Mouse (Mus musculus): ENCODE results near the gene Son. TPM values are rescaled to one million over a fixed set of nuclear protein-coding genes. Genes with fewer than 3 reads are reported as not detected.

Son gene
- polyA plus RNA-seq, 1 experiment from 2014 or later = 151 TPM

DNA sequence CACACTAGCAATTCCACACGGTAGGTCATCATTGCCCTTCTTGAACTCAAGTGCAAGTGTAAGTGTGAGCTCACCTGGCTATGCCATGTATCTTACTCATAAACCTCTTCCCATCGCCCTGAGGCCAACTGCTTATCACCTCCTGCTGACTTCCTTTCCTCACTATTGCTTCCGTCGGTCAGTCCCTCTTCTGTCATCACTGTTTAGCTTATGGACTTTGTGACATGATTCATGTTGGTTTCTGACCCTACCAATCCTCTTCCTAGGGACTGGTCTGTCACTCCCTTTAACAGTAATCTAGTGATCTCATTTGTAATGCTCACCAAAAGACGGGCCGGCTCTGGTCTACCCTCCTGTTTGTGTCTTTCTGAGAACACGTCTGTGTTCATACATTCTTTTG is 62.9 kb downstream of the Son start:
- no peak for TF ChIP-seq CTCF (IDR thresholded peaks at IDR 0.05)
- in situ Hi-C loops (cut with MboI; ENCODE audit: low pct_unique_long_range_greater_than_20kb) = loop anchor here (10.0 kb wide), 1 partner anchor 585 kb away; the partner anchor contains the start of gene Kcne2
- H3K27me3 ChIP-seq = no peaks in the 10 kb centered on the region
- ATAC-seq (no peak), DNase-seq (ENCODE audit: low read depth, low spot score) (no peak)
- POLR2A ChIA-PET = no interaction called here
- CTCF ChIA-PET = interaction anchor here (0.8 kb wide), 1 partner anchor 208 kb away, joined by 4 read pairs; no protein-coding TSS in a partner anchor

DNA sequence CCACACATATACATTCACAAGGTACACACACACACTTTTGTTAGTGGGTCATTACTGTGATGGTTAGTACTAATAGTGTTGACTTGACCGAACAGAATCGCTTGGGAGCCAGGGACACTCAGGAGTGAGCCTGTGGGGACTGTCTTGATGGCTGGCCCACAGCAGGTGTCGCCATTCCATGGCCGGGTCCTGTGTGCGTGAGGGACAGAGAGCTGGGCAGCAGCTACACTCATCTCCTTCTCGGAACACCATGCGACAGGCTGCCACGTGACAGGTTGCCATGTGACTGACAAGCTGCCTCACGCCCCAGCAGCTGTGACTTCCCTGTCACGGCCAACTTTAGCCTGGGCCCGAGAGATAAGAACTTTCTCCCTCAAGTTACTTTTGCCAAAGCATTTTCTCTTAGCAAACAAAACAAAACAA is 69.6 kb downstream of the Son start:
- POLR2A ChIA-PET = no interaction called here
- no peak for TF ChIP-seq CTCF (IDR thresholded peaks at IDR 0.05)
- no peak for ATAC-seq
- H3K27me3 ChIP-seq = no peaks in the 10 kb centered on the region
- in situ Hi-C loops (cut with MboI; ENCODE audit: low pct_unique_long_range_greater_than_20kb) = loop anchor here (10.0 kb wide), 1 partner anchor 578 kb away; the partner anchor contains the start of gene Kcne2
- CTCF ChIA-PET = no interaction called here
- DNase-seq (ENCODE audit: low read depth, low spot score) = no peak

DNA sequence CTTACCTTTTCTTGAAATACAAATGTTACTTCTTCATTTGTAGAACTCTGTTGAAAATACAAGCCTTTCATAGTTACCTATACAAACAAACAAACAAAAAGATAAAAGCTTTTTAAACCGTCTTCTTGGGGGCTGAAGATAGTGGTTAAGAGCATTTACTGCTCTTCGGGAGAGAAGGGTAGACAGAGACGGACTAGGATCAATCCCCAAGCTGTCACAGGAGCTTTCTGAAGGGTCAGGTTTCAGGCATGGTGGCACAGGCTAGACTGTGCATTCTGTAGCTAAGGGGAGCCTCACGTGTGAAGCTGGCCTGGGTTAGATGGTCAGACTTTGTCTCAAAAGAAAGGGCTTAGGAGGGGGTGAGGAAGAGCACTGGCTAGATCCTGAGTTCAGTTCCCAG is 70.1 kb downstream of the Son start:
- no peaks in the 10 kb centered on the region for H3K27me3 ChIP-seq
- no peak for DNase-seq (ENCODE audit: low read depth, low spot score)
- ChIA-PET CTCF (no interaction called here), POLR2A (no interaction called here)
- ATAC-seq = no peak
- in situ Hi-C loops (cut with MboI; ENCODE audit: low pct_unique_long_range_greater_than_20kb) = loop anchor here (10.0 kb wide), 1 partner anchor 577 kb away; the partner anchor contains the start of gene Kcne2
- TF ChIP-seq CTCF (IDR thresholded peaks at IDR 0.05) = no peak

DNA sequence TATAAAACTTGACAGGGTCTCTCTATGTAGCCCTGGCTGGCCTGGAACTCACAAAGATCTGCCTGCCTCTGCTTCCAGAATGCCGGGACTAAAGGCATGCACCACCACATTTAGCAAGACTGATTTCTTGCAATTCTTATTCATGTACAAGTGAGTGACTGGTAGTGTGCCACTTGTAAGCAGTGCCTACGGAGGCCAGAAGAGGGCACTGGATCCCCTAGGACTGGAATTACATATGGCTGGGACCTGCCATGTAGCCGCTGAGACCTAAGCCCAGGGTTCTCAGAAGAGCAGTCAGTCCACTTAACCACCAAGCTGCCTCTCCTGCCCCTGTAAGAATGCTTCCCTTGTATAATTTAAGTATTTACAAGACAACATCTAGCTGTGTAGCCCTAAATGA is 76.9 kb downstream of the Son start:
- ChIA-PET POLR2A (no interaction called here), CTCF (no interaction called here)
- DNase-seq (ENCODE audit: low read depth, low spot score) = no peak
- H3K27me3 ChIP-seq = no peaks in the 10 kb centered on the region
- TF ChIP-seq CTCF (IDR thresholded peaks at IDR 0.05) = no peak
- in situ Hi-C loops (cut with MboI; ENCODE audit: low pct_unique_long_range_greater_than_20kb) = no loop called here
- ATAC-seq = no peak

DNA sequence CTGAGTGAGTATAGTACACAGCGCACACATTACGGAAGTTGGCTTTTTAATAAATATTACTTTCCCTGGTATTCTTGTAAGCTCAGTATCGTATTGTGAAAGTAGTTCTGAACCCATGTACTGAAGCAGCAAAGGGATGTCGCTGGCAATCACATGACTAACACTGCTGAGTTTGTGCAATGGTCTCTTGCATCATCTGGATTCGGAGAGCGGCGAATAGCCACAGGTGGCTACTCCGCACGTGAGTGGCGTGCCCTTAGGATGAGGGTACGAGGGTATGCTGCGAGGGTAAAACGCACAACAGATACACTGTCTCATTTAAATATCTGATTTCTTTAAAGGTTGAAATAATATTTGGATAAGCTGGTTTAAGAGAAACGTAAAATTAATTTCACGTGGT is 80.1 kb downstream of the Son start:
- no peak for TF ChIP-seq CTCF (IDR thresholded peaks at IDR 0.05)
- ATAC-seq (no peak), DNase-seq (ENCODE audit: low read depth, low spot score) (no peak)
- POLR2A ChIA-PET = no interaction called here
- H3K27me3 ChIP-seq = no peaks in the 10 kb centered on the region
- CTCF ChIA-PET = no interaction called here
- in situ Hi-C loops (cut with MboI; ENCODE audit: low pct_unique_long_range_greater_than_20kb) = loop anchor here (25.0 kb wide), 1 partner anchor 735 kb away; the partner anchor contains the start of gene Rcan1

DNA sequence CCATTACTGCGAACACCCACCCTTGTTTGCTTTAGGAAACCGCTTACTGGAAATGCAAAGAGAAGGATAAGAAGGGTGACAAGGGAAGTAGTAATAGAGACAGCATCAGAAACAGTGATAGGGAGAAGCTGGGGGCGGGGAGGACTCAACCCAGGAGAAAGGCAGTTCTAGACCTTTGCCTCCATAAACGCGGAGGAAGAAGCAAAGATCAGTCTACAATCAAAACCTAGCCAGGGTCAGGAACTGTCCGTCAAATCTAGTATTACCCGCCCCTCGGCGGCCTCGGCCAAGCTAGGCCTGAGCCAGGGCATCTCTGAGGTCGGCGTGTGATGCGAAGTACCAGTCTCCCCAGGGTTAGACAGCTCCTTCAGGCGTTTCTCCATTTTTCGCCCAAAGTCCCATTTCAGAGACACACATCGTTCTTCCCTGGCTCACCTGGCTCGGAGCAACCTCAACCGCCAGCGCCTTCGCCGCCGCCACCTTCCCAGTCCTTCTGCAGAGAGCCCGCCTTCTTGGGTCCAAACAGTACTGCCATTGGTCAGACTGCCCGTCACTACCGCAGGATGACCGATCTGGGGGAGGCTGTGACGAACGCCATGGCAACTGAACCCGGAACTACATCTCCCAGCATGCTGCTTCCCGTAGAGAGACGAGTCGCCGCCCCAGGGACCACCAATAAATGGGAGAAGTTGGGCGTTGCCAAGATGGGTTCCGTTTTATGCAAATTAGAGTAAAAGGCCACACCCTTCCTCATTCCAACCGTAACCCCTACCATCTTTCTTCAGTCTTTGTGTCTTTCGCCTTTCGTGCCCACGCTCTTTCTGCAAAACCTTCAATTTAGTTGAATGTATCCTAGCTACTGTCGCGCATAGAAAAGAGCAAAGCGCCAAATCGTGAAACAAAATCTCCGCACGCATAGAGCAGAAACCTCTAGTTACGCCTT is 81.1 kb downstream of the Son start, which contains the start of gene Cryzl1:
Gene Cryzl1, minus strand, starts transcription at position 853 of the 943 bp plus-strand sequence.
- no peaks in the 10 kb centered on the region for H3K27me3 ChIP-seq
- ATAC-seq (peak; percentile 85), DNase-seq (ENCODE audit: low read depth, low spot score) (peak; percentile 95)
- ChIA-PET POLR2A (no interaction called here), CTCF (no interaction called here)
- TF ChIP-seq CTCF (IDR thresholded peaks at IDR 0.05) = no peak
- in situ Hi-C loops (cut with MboI; ENCODE audit: low pct_unique_long_range_greater_than_20kb) = loop anchor here (25.0 kb wide), 1 partner anchor 734 kb away; the partner anchor contains the start of gene Rcan1

Other genes with a start within 250 kb of the Son start
- 50.0 TPM for gene Il10rb, start 241.3 kb upstream of the Son start, polyA plus RNA-seq (2021)
- gene Ifnar1, start 162.3 kb upstream of the Son start, polyA plus RNA-seq (2021) = 60.6 TPM
- gene Ifngr2, start 100.4 kb upstream of the Son start, polyA plus RNA-seq (2021) = 31.3 TPM
- 59.8 TPM for gene Tmem50b, start 49.7 kb upstream of the Son start, polyA plus RNA-seq (2021)
- 5.0 TPM for gene Dnajc28, start 28.5 kb upstream of the Son start, polyA plus RNA-seq (2021)
- 79.5 TPM for gene Gart, start 554 bp upstream of the Son start, polyA plus RNA-seq (2021)
- 11.7 TPM for gene Donson, start 41.3 kb downstream of the Son start, polyA plus RNA-seq (2021)
- 82.3 TPM for gene Cryzl1, start 81.5 kb downstream of the Son start, polyA plus RNA-seq (2021)
- gene Itsn1, start 81.8 kb downstream of the Son start, polyA plus RNA-seq (2021) = 36.0 TPM

Data from Patski (cell line).